9 mouse cellular contexts compared by ENCODE assay signal in genomic region chr3:143001952-143002351, GRCm38 (mm10).
"Had no signal": no experiment of that assay in that cellular context is flagged by ENCODE, and none has a peak within 500 bp of the region (broad histone marks: within the 10 kb centered on the region; RNA-seq: fewer than 3 reads in every experiment).

No protein-coding gene starts in this region.

- H3K36me3 ChIP-seq: limb, embryonic 15.5 days; midbrain, embryonic 13.5 days had no signal

- H3K4me2 ChIP-seq: limb, embryonic 15.5 days; midbrain, embryonic 13.5 days had no signal

- DNase-seq: right cerebral cortex, postnatal 25 days; thymus, postnatal 4 days had no signal

- H3K27ac ChIP-seq: limb, embryonic 15.5 days; liver, embryonic 14.5 days; midbrain, embryonic 13.5 days; stomach, postnatal 0 days had no signal

- H3K4me3 ChIP-seq: limb, embryonic 15.5 days; midbrain, embryonic 13.5 days had no signal

- H3K4me1 ChIP-seq: limb, embryonic 15.5 days; midbrain, embryonic 13.5 days had no signal

- ATAC-seq: hindbrain, embryonic 16.5 days; inflammation-experienced regulatory T-cells, adult 6 months; intestine, postnatal 0 days; midbrain, embryonic 13.5 days had no signal

- H3K27me3 ChIP-seq: limb, embryonic 15.5 days; midbrain, embryonic 13.5 days had no signal

- H3K9ac ChIP-seq: limb, embryonic 15.5 days; liver, embryonic 14.5 days; midbrain, embryonic 13.5 days had no signal

- H3K9me3 ChIP-seq: limb, embryonic 15.5 days; midbrain, embryonic 13.5 days had no signal
